Mouse (Mus musculus): ENCODE results near the gene Hdac7. TPM values are rescaled to one million over a fixed set of nuclear protein-coding genes. Genes with fewer than 3 reads are reported as not detected.
A peak's percentile ranks its signal among the peaks of the same experiment; 100 is the strongest.

Gene Hdac7
- polyA plus RNA-seq, 1 experiment = 14.4 TPM

DNA sequence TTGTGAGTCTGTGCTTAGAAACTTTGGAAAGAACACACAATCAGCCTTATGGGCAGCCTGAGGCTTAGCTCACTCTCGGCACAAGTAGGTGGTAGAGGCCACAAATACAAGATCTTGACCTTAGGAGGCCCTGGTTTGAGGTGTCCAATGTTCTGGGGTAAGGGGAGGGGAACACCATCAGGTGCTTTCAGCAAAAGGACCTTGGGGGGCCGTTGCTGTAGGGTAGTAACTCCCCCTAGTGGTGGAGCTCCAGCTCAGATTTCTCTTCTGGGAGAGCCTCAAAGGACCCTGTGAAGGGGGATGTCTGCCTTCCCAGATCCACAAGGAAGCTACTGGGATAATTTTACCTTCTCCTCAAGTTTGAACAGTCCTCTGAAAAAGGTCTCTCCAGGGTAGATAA lies 6.1 kb upstream of the Hdac7 start:
- Histone ChIP-seq H3K9me3 (replicated peaks; ENCODE audit: control insufficient read depth, insufficient read depth, low read length, poor library complexity, severe bottlenecking) (no peaks in the 10 kb centered on the region), H3K4me1 (ENCODE audit: control insufficient read depth, insufficient read depth, low read length) (no peaks in the 10 kb centered on the region), H3K27me3 (ENCODE audit: control insufficient read depth, insufficient read depth, low read length, poor library complexity, severe bottlenecking) (no peaks in the 10 kb centered on the region), H3K9ac (ENCODE audit: low read depth, poor library complexity, severe bottlenecking) (no peak overlapping the region), H3K27ac (ENCODE audit: insufficient read depth, low read length) (no peak overlapping the region), H3K36me3 (ENCODE audit: control insufficient read depth, insufficient read depth, low read length, poor library complexity, severe bottlenecking) (no peaks in the 10 kb centered on the region), H3K4me3 (ENCODE audit: low read depth, low read length) (no peak overlapping the region)
- TF ChIP-seq EP300 (IDR thresholded peaks at IDR 0.05; ENCODE audit: insufficient read depth, low read depth, low read length) (no peak), POLR2A (IDR thresholded peaks at IDR 0.05; ENCODE audit: insufficient read depth, low read length) (no peak), CTCF (IDR thresholded peaks at IDR 0.05; ENCODE audit: low read depth, low read length) (peak; percentile 69)

- H3K27ac ChIP-seq (ENCODE audit: insufficient read depth, low read length) = no peak overlapping the region
- no peaks in the 10 kb centered on the region for H3K9me3 ChIP-seq (replicated peaks; ENCODE audit: control insufficient read depth, insufficient read depth, low read length, poor library complexity, severe bottlenecking)
- H3K9ac ChIP-seq (ENCODE audit: low read depth, poor library complexity, severe bottlenecking) = peak overlapping the region; percentile 17; the same call in 1 of the 2 replicates
- H3K27me3 ChIP-seq (ENCODE audit: control insufficient read depth, insufficient read depth, low read length, poor library complexity, severe bottlenecking) = no peaks in the 10 kb centered on the region
- no peaks in the 10 kb centered on the region for H3K36me3 ChIP-seq (ENCODE audit: control insufficient read depth, insufficient read depth, low read length, poor library complexity, severe bottlenecking)
- no peaks in the 10 kb centered on the region for H3K4me1 ChIP-seq (ENCODE audit: control insufficient read depth, insufficient read depth, low read length)
- no peak for TF ChIP-seq POLR2A (IDR thresholded peaks at IDR 0.05; ENCODE audit: insufficient read depth, low read length)
- TF ChIP-seq EP300 (IDR thresholded peaks at IDR 0.05; ENCODE audit: insufficient read depth, low read depth, low read length) = no peak
- TF ChIP-seq CTCF (IDR thresholded peaks at IDR 0.05; ENCODE audit: low read depth, low read length) = peak; percentile 51
- H3K4me3 ChIP-seq (ENCODE audit: low read depth, low read length) = peak overlapping the region; percentile 43
Observed at GRCm38 (mm10) chr15:97849116-97849911, 5.0 kb upstream of the Hdac7 start.

DNA sequence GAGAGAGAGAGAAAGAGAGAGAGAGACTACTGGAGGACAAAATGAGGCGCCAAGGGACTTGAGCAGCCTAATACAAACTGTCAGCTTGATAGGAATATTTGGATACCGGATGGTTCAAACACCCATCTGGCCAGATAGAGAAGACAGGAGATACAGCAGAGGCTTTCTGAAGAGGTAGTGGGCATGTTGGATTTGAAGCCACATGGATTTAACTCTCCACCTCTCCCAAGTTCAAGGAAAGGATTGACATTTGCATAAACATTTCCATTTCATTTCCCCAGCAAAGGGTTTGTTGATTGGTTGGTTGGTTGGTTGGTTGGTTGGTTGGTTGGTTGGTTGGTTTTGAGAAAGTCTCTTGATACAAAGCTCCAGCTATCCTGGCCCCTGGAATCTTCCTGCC lies 3.6 kb upstream of the Hdac7 start:
- Histone ChIP-seq H3K27ac (ENCODE audit: insufficient read depth, low read length) (no peak overlapping the region), H3K27me3 (ENCODE audit: control insufficient read depth, insufficient read depth, low read length, poor library complexity, severe bottlenecking) (no peaks in the 10 kb centered on the region), H3K36me3 (ENCODE audit: control insufficient read depth, insufficient read depth, low read length, poor library complexity, severe bottlenecking) (no peaks in the 10 kb centered on the region), H3K9ac (ENCODE audit: low read depth, poor library complexity, severe bottlenecking) (no peak overlapping the region), H3K4me3 (ENCODE audit: low read depth, low read length) (no peak overlapping the region), H3K4me1 (ENCODE audit: control insufficient read depth, insufficient read depth, low read length) (no peaks in the 10 kb centered on the region), H3K9me3 (replicated peaks; ENCODE audit: control insufficient read depth, insufficient read depth, low read length, poor library complexity, severe bottlenecking) (no peaks in the 10 kb centered on the region)
- TF ChIP-seq EP300 (IDR thresholded peaks at IDR 0.05; ENCODE audit: insufficient read depth, low read depth, low read length) = no peak
- TF ChIP-seq CTCF (IDR thresholded peaks at IDR 0.05; ENCODE audit: low read depth, low read length) = no peak
- no peak for TF ChIP-seq POLR2A (IDR thresholded peaks at IDR 0.05; ENCODE audit: insufficient read depth, low read length)

- TF ChIP-seq CTCF (IDR thresholded peaks at IDR 0.05; ENCODE audit: low read depth, low read length) (no peak), EP300 (IDR thresholded peaks at IDR 0.05; ENCODE audit: insufficient read depth, low read depth, low read length) (no peak), POLR2A (IDR thresholded peaks at IDR 0.05; ENCODE audit: insufficient read depth, low read length) (no peak)
- H3K4me1 ChIP-seq (ENCODE audit: control insufficient read depth, insufficient read depth, low read length) = no peaks in the 10 kb centered on the region
- no peak overlapping the region for H3K9ac ChIP-seq (ENCODE audit: low read depth, poor library complexity, severe bottlenecking)
- H3K4me3 ChIP-seq (ENCODE audit: low read depth, low read length) = no peak overlapping the region
- H3K9me3 ChIP-seq (replicated peaks; ENCODE audit: control insufficient read depth, insufficient read depth, low read length, poor library complexity, severe bottlenecking) = no peaks in the 10 kb centered on the region
- no peaks in the 10 kb centered on the region for H3K36me3 ChIP-seq (ENCODE audit: control insufficient read depth, insufficient read depth, low read length, poor library complexity, severe bottlenecking)
- H3K27ac ChIP-seq (ENCODE audit: insufficient read depth, low read length) = no peak overlapping the region
- H3K27me3 ChIP-seq (ENCODE audit: control insufficient read depth, insufficient read depth, low read length, poor library complexity, severe bottlenecking) = no peaks in the 10 kb centered on the region
Observed at GRCm38 (mm10) chr15:97847285-97847684, 3.0 kb upstream of the Hdac7 start.

GRCm38 (mm10) chr15:97846121-97846882 lies 2.0 kb upstream of the Hdac7 start:
- Histone ChIP-seq H3K36me3 (ENCODE audit: control insufficient read depth, insufficient read depth, low read length, poor library complexity, severe bottlenecking) (no peaks in the 10 kb centered on the region), H3K27ac (ENCODE audit: insufficient read depth, low read length) (no peak overlapping the region), H3K9ac (ENCODE audit: low read depth, poor library complexity, severe bottlenecking) (no peak overlapping the region), H3K9me3 (replicated peaks; ENCODE audit: control insufficient read depth, insufficient read depth, low read length, poor library complexity, severe bottlenecking) (no peaks in the 10 kb centered on the region), H3K4me1 (ENCODE audit: control insufficient read depth, insufficient read depth, low read length) (no peaks in the 10 kb centered on the region), H3K4me3 (ENCODE audit: low read depth, low read length) (no peak overlapping the region), H3K27me3 (ENCODE audit: control insufficient read depth, insufficient read depth, low read length, poor library complexity, severe bottlenecking) (no peaks in the 10 kb centered on the region)
- TF ChIP-seq EP300 (IDR thresholded peaks at IDR 0.05; ENCODE audit: insufficient read depth, low read depth, low read length) = no peak
- TF ChIP-seq CTCF (IDR thresholded peaks at IDR 0.05; ENCODE audit: low read depth, low read length) = no peak
- TF ChIP-seq POLR2A (IDR thresholded peaks at IDR 0.05; ENCODE audit: insufficient read depth, low read length) = no peak

- no peak overlapping the region for H3K27ac ChIP-seq (ENCODE audit: insufficient read depth, low read length)
- peaks cover 1% of the 10 kb centered on the region for H3K4me1 ChIP-seq (ENCODE audit: control insufficient read depth, insufficient read depth, low read length)
- H3K36me3 ChIP-seq (ENCODE audit: control insufficient read depth, insufficient read depth, low read length, poor library complexity, severe bottlenecking) = no peaks in the 10 kb centered on the region
- TF ChIP-seq POLR2A (IDR thresholded peaks at IDR 0.05; ENCODE audit: insufficient read depth, low read length) = no peak
- TF ChIP-seq CTCF (IDR thresholded peaks at IDR 0.05; ENCODE audit: low read depth, low read length) = no peak
- no peak for TF ChIP-seq EP300 (IDR thresholded peaks at IDR 0.05; ENCODE audit: insufficient read depth, low read depth, low read length)
- no peak overlapping the region for H3K9ac ChIP-seq (ENCODE audit: low read depth, poor library complexity, severe bottlenecking)
- no peaks in the 10 kb centered on the region for H3K9me3 ChIP-seq (replicated peaks; ENCODE audit: control insufficient read depth, insufficient read depth, low read length, poor library complexity, severe bottlenecking)
- H3K27me3 ChIP-seq (ENCODE audit: control insufficient read depth, insufficient read depth, low read length, poor library complexity, severe bottlenecking) = no peaks in the 10 kb centered on the region
- no peak overlapping the region for H3K4me3 ChIP-seq (ENCODE audit: low read depth, low read length)
Observed at GRCm38 (mm10) chr15:97843247-97843651, 1.1 kb downstream of the Hdac7 start.
